Mouse (Mus musculus) limb, embryonic 14.5 days (tissue): ENCODE data around the gene Gcn1l1. TPM values are rescaled to one million over a fixed set of nuclear protein-coding genes. Genes with fewer than 3 reads are reported as not detected.

Experiments
- ATAC-seq: fragments of 200-750 bp; cut with Nextera tagmentation; 2 replicates; pipeline ENCODE4 v1.8.0; 2017; ENCODE audit warnings: low read depth, moderate number of reproducible peaks, moderate TSS enrichment; ENCODE audit not compliant: low FRiP score
- DNase-seq: peaks from one replicate; pipeline ENCODE4 v3.0.0-alpha.2; 2015; ENCODE audit warnings: low spot score
- H3K27ac ChIP-seq: fragments of 300-500 bp; sonication (generic); replicated peaks from 2 replicates; pipeline ENCODE4 v1.5.1; 2014; ENCODE audit warnings: low read depth, mild to moderate bottlenecking, low read length, moderate library complexity, mixed read lengths
- H3K27me3 ChIP-seq: fragments of 300-500 bp; sonication (generic); 2 replicates; pipeline ENCODE4 v1.6.1; 2014; ENCODE audit warnings: low read length, mixed read lengths; ENCODE audit not compliant: control insufficient read depth, insufficient read depth
- H3K36me3 ChIP-seq: fragments of 300-500 bp; sonication (generic); 2 replicates; pipeline ENCODE4 v1.6.1; 2014; ENCODE audit warnings: mild to moderate bottlenecking, low read length, moderate library complexity, mixed read lengths; ENCODE audit not compliant: control insufficient read depth, insufficient read depth
- H3K4me1 ChIP-seq: fragments of 300-500 bp; sonication (generic); 2 replicates; pipeline ENCODE4 v1.6.1; 2014; ENCODE audit warnings: antibody characterized with exemption, low read length, mixed read lengths; ENCODE audit not compliant: control insufficient read depth, insufficient read depth
- H3K4me2 ChIP-seq: fragments of 300-500 bp; sonication (generic); replicated peaks from 2 replicates; pipeline ENCODE4 v1.6.1; 2014; ENCODE audit warnings: low read depth, mild to moderate bottlenecking, low read length, moderate library complexity; ENCODE audit not compliant: severe bottlenecking
- H3K4me3 ChIP-seq: fragments of 300-500 bp; sonication (generic); replicated peaks from 2 replicates; pipeline ENCODE4 v1.5.1; 2014; ENCODE audit warnings: low read length
- H3K9ac ChIP-seq: fragments of 300-500 bp; sonication (generic); 2 replicates; pipeline ENCODE4 v1.6.1; 2014; ENCODE audit warnings: mild to moderate bottlenecking, low read depth, low read length, moderate library complexity; ENCODE audit not compliant: severe bottlenecking
- H3K9me3 ChIP-seq: fragments of 300-500 bp; sonication (generic); 2 replicates; pipeline ENCODE4 v1.6.1; 2016; ENCODE audit warnings: low read length; ENCODE audit not compliant: control insufficient read depth
- POLR2A ChIP-seq: fragments of 200-500 bp; IDR thresholded peaks from 2 replicates; pipeline ENCODE4 v1.8.0; 2012; ENCODE audit warnings: inconsistent platforms, mild to moderate bottlenecking, moderate library complexity, borderline replicate concordance; ENCODE audit not compliant: insufficient read depth, insufficient read length; ENCODE audit errors: extremely low read depth
- WGBS: fragments of 180-500 bp; shearing (Covaris S2); extraction: QIAGEN DNeasy Blood & Tissue Kit; methylation state at CpG from one replicate; pipeline ENCODE4 v1.1.7; 2014; 5-methylcytosine and 5-hydroxymethylcytosine counted together
- polyA plus RNA-seq, 2 experiments: library from polyadenylated mRNA; depleted of rRNA in 1 of 2; stranded (reverse) in 1 of 2; unstranded in 1 of 2; fragments of >200 nt; fragmentation: Nextera tagmentation in 1 of 2; extraction: Ambion mirVana in 1 of 2; gene quantifications; 2 replicates each; pipeline versions ENCODE4 v1.2.1 to v1.2.3; 2012 to 2014

Gene Gcn1l1
- polyA plus RNA-seq, 2 experiments = 42.8 to 47.0 TPM

DNA sequence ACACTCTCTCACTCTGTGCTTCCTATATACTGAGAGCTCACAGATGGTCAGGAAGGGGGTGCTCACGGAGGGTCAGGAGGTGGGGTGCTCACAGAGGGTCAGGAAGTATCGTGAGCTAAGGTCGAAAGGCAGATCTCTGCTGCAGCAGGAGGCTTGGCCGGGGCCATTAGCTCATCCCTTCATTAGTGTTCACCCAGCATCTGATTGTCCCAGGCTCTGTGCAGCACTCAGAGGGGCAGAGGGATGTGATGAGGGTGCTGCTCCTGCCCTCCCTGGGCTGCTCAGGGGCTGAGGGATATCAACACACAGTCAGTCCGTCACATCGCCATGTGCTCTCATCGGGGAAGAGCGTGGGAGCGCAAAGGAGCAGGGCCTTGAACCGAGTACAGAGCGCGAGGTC, 40.6 kb upstream of the Gcn1l1 start:
- WGBS = 61% methylated on average over 12 of the region's 12 CpGs
- Histone ChIP-seq H3K4me3 (no peak overlapping the region), H3K9me3 (no peaks in the 10 kb centered on the region), H3K27ac (peak overlapping the region; percentile 71; the same call in 1 of the 2 replicates), H3K36me3 (0 out of 2 replicates have a peak, but pooled peaks cover 3% of the 10 kb centered on the region), H3K4me1 (peaks cover 55% of the 10 kb centered on the region), H3K9ac (peak overlapping the region; percentile 26; the same call in 1 of the 2 replicates), H3K4me2 (peak overlapping the region; percentile 36), H3K27me3 (no peaks in the 10 kb centered on the region)
- no peak; the same call in 1 of the 2 replicates for ATAC-seq
- TF ChIP-seq POLR2A = no peak
- DNase-seq = no peak

DNA sequence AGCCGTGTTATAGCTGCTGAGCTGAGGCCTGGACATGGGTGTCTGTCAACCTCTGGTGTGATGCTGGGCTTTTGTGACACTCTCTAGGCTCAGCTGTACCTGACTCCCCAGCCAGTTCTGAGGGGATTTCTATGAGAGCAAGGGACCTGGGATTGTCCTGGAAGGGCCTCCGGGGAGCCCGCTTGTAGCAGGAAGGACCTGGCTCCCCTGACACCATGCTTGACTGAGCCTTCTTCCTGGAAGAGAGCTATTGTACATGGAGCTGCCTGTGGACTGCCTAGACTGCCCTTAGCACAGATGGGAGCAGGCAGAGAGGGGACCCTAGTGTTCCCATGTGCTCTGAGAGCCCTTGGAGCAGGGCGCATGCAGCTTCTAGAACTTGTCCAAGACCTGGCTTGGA, 39.6 kb upstream of the Gcn1l1 start:
- Histone ChIP-seq H3K27me3 (no peaks in the 10 kb centered on the region), H3K4me2 (no peak overlapping the region), H3K4me1 (peaks cover 65% of the 10 kb centered on the region), H3K4me3 (no peak overlapping the region), H3K36me3 (0 out of 2 replicates have a peak, but pooled peaks cover 3% of the 10 kb centered on the region), H3K9me3 (no peaks in the 10 kb centered on the region), H3K9ac (no peak overlapping the region), H3K27ac (no peak overlapping the region; the same call in 1 of the 2 replicates)
- WGBS = 77% methylated on average over 4 of the region's 4 CpGs
- no peak for DNase-seq
- TF ChIP-seq POLR2A = no peak
- no peak for ATAC-seq

DNA sequence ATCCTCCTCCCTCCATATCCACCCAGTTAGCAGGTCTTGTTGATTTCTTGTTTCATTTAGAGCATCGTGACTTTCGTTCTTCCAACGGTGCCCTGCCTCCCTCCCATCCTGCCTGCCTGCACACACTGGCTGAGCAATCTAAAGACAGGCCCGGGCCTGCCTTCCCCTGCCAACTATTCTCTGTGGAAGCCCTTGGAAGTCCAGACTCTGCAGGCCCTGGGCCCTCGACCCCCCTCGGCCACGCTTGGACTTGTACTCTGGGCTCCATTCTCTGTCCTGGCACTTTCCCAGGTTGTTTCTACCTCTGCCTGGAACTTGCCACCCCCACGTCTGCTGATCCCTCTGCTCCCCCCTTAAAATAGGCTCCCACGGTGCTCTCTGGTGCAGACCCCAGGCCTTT, 39.1 kb upstream of the Gcn1l1 start:
- WGBS = 71% methylated on average over 9 of the region's 9 CpGs
- Histone ChIP-seq H3K4me2 (no peak overlapping the region), H3K4me1 (peaks cover 70% of the 10 kb centered on the region)

DNA sequence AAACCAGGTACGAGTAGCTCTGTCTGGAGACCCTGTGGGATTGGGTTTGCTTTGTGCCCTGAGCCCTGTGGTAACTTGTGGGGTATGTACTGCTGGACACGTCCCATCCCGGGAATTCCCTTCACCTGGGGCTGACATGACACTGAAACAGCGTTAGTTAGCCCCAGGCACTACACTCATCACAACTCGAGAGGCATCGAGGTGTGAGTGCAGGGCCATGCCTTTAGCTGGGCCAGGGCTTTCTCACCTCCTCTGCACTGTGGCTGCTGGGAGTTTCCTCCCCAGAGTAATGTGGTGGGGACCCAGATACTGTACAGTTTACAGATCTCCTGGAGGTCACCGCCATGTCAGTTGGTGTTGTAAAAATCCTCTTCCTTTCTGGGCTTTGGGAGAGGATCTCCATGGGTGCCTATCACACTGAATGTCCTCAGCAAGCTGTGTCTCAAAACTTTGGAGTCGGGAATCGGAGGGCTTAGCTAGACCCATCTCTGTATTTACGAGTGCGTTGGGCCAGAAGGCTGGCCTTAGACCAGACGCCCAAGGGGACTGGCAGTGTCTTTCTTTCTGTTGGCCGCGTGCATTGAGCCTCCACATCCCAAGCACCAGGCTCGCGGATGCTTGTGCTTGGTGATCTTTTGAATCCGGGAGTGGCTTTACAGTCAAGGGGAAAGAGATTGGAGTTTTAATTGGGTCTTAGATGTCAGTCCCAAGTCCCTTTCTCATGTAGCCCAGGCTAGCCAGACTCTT, 38.4 kb upstream of the Gcn1l1 start:
- no peak for DNase-seq
- ATAC-seq = no peak
- Histone ChIP-seq H3K27me3 (no peaks in the 10 kb centered on the region), H3K9ac (no peak overlapping the region), H3K36me3 (0 out of 2 replicates have a peak, but pooled peaks cover 3% of the 10 kb centered on the region), H3K9me3 (no peaks in the 10 kb centered on the region), H3K27ac (no peak overlapping the region), H3K4me3 (no peak overlapping the region), H3K4me2 (no peak overlapping the region), H3K4me1 (peaks cover 73% of the 10 kb centered on the region)
- WGBS = 85% methylated on average over 17 of the region's 17 CpGs
- TF ChIP-seq POLR2A = no peak

More for the DNA sequence above, 39.1 kb upstream of the Gcn1l1 start:
- no peak for TF ChIP-seq POLR2A
- DNase-seq (no peak), ATAC-seq (no peak)
- Histone ChIP-seq H3K9ac (no peak overlapping the region), H3K27me3 (no peaks in the 10 kb centered on the region), H3K9me3 (no peaks in the 10 kb centered on the region), H3K4me3 (no peak overlapping the region), H3K36me3 (0 out of 2 replicates have a peak, but pooled peaks cover 3% of the 10 kb centered on the region), H3K27ac (no peak overlapping the region)

DNA sequence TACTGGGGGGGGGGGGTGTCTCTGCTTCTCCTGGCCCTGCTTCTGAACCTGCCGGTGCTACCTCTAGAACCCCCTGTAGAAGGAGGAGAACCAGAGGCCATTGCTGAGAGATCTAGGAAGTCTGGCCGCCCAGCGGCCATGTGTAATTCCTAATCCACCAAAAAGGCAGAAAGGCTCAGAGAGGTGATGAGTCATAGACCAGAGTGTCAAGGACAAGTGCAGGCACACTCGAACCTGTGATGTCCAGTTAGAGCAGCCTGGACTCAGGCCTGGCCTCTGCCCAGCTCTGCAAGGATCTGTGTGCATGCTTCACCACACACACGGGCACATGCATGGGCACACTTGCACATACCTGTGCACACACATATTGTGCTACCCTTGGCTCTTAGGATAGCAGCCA, 36.9 kb upstream of the Gcn1l1 start:
- Histone ChIP-seq H3K9me3 (no peaks in the 10 kb centered on the region), H3K27ac (no peak overlapping the region), H3K36me3 (0 out of 2 replicates have a peak, but pooled peaks cover 7% of the 10 kb centered on the region), H3K4me2 (no peak overlapping the region), H3K4me3 (no peak overlapping the region), H3K9ac (no peak overlapping the region), H3K27me3 (no peaks in the 10 kb centered on the region), H3K4me1 (peaks cover 74% of the 10 kb centered on the region)
- DNase-seq (no peak), ATAC-seq (no peak)
- WGBS = 90% methylated on average over 5 of the region's 5 CpGs
- no peak for TF ChIP-seq POLR2A
